Mouse (Mus musculus) hindbrain, embryonic 10.5 days (tissue): ENCODE data around the gene Fcgr2b. TPM values are rescaled to one million over a fixed set of nuclear protein-coding genes. Genes with fewer than 3 reads are reported as not detected.

ENCODE experiments used
- DNase-seq: peaks from one replicate; pipeline ENCODE4 v3.0.0-alpha.2; 2017; ENCODE audit warnings: low spot score
- H3K27ac ChIP-seq: fragments of 300-500 bp; sonication (generic); 2 replicates; pipeline ENCODE4 v1.5.1; 2016; ENCODE audit warnings: mild to moderate bottlenecking, moderate library complexity
- H3K27me3 ChIP-seq: fragments of 300-500 bp; sonication (generic); 2 replicates; pipeline ENCODE4 v1.6.1; 2016; ENCODE audit warnings: mild to moderate bottlenecking; ENCODE audit not compliant: poor library complexity, insufficient read depth, severe bottlenecking
- H3K36me3 ChIP-seq: fragments of 300-500 bp; sonication (generic); 2 replicates; pipeline ENCODE4 v1.6.1; 2016; ENCODE audit warnings: mild to moderate bottlenecking, moderate library complexity
- H3K4me1 ChIP-seq: fragments of 300-500 bp; sonication (generic); replicated peaks from 2 replicates; pipeline ENCODE4 v1.6.1; 2016; ENCODE audit warnings: mild to moderate bottlenecking
- H3K4me3 ChIP-seq: fragments of 300-500 bp; sonication (generic); 2 replicates; pipeline ENCODE4 v1.5.1; 2016; ENCODE audit warnings: mild to moderate bottlenecking, moderate library complexity
- H3K9me3 ChIP-seq: fragments of 300-500 bp; sonication (generic); 2 replicates; pipeline ENCODE4 v1.6.1; 2016; ENCODE audit warnings: mild to moderate bottlenecking, moderate library complexity
- WGBS: fragments of 180-500 bp; shearing (Covaris S2); methylation state at CpG from one replicate; pipeline ENCODE4 v1.1.7; 2016; 5-methylcytosine and 5-hydroxymethylcytosine counted together
- polyA plus RNA-seq: library from polyadenylated mRNA; unstranded; fragments of >200 nt; fragmentation: Nextera tagmentation; extraction: Ambion mirVana; gene quantifications from 2 replicates; pipeline ENCODE4 v1.2.1, GENCODE M21; 2016

Fcgr2b gene
- polyA plus RNA-seq, 1 experiment from 2014 or later: 0.26 TPM

DNA sequence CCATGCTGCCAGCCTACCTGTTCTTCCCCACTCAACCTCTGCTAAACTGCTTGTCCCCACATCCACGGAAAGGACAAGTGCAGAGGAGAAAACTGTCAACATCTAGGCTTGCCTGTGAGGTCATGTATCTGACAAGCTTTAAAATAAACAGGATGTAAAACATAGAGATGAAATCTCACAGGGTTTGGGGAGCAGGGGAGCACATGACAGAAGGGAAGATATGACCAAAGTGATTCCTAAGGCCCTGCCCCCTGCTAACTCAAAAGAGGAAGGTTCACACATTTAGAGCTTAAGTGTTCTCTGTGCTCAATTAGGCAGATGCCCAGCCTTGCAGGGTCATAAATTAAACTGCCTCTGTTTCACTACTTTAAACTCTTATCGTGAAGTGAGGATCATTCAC, 42.0 kb downstream of the Fcgr2b start:
- no peaks in the 10 kb centered on the region for H3K36me3 ChIP-seq
- no peaks in the 10 kb centered on the region for H3K4me1 ChIP-seq
- no peaks in the 10 kb centered on the region for H3K27me3 ChIP-seq
- 76% methylated on average over 2 of the region's 2 CpGs for WGBS
- H3K27ac ChIP-seq: no peak overlapping the region
- H3K4me3 ChIP-seq: no peak overlapping the region
- DNase-seq: no peak
- H3K9me3 ChIP-seq: no peaks in the 10 kb centered on the region

DNA sequence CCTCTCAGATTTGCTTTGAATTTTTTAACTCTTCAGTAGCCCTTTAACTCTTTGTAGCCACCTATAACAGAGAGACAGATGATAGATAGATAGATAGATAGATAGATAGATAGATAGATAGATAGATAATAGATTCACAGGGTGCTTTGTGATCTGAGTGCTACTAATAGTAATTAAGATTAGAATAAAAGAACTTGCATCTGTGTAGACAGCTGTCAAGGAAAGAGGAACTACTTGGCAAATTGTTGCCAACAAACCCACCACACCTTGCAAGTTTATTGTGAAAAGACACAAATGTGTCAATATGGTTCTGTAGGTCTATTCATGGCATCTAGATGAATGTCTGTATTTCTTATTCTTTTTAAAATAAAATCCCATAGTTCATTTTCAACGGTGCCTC, 42.4 kb downstream of the Fcgr2b start:
- Histone ChIP-seq H3K9me3 (no peaks in the 10 kb centered on the region), H3K27ac (no peak overlapping the region), H3K4me3 (no peak overlapping the region), H3K4me1 (no peaks in the 10 kb centered on the region), H3K36me3 (no peaks in the 10 kb centered on the region), H3K27me3 (no peaks in the 10 kb centered on the region)
- 89% methylated on average over 1 of the region's 1 CpGs for WGBS
- no peak for DNase-seq

DNA sequence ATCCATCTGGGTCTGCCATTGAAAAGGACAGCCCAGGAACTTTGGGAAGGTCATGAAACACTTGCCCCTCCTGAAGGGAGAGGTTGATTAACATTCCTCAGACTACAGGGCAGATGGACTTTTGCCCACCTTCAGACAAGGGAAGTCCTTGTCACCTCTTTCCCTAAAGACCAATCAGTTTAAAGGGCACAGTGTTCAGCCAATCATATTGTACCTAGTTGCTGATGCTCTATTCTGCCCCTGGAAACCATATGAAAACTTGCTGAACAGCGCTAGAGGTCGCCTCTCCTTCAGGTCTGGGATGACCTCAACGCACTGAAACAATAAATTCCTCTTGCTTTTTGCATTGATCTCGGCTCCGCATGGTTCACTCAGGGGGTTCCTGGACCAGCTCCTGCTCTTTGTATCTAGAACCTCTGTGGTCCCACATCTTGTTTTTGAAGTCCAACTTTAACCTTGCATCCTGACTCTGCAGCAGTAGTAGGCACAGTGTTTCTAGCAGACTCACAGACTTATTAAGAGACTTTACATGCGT, 42.9 kb downstream of the Fcgr2b start:
- Histone ChIP-seq H3K4me1 (no peaks in the 10 kb centered on the region), H3K9me3 (no peaks in the 10 kb centered on the region), H3K27ac (no peak overlapping the region), H3K36me3 (no peaks in the 10 kb centered on the region), H3K4me3 (no peak overlapping the region), H3K27me3 (no peaks in the 10 kb centered on the region)
- 77% methylated on average over 6 of the region's 6 CpGs for WGBS
- DNase-seq: no peak

DNA sequence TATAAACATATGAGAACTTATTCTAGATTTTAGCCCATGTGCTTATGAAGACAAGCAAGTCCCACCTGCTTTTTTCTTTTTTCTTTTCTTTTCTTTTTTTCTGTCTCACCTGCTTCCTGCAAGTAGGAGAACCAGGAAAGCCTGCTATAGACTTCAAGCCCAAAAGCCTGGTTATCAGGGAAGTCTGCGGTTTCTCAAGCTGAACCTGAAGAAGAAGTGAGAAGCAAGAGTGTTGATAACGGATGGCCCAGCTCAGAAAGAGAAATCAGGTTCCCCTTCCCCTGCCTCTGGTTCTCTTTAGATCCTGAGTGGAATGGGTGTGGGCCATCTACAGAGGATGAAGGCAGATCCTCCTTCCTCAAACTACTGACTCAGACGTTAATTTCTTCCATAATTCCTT, 44.3 kb downstream of the Fcgr2b start:
- no peaks in the 10 kb centered on the region for H3K27me3 ChIP-seq
- no peaks in the 10 kb centered on the region for H3K9me3 ChIP-seq
- no peaks in the 10 kb centered on the region for H3K36me3 ChIP-seq
- H3K27ac ChIP-seq: no peak overlapping the region
- no peak overlapping the region for H3K4me3 ChIP-seq
- no peaks in the 10 kb centered on the region for H3K4me1 ChIP-seq
- WGBS: 89% methylated on average over 3 of the region's 3 CpGs
- DNase-seq: no peak

DNA sequence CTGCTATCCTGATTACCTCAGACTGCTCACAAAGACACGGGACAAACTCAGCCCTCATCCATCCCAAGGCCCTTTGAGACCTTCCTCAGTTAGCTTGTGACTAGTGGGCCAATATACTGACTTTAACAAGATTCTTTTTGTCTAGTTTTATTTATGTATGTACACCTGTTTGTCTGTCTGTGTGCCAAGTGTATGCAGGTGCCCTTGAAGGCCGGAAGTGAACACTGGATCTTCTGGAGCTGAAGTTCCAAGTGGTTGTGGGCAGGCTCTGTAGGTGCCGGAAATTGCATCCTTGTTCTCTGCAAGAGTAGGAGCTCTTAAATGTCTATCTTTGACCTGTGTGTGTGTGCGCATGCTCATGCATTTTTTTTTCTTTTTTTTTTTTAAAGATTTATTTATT, 47.1 kb downstream of the Fcgr2b start:
- 89% methylated on average over 4 of the region's 4 CpGs for WGBS
- H3K4me1 ChIP-seq: no peaks in the 10 kb centered on the region
- DNase-seq: no peak
- H3K9me3 ChIP-seq: no peaks in the 10 kb centered on the region
- no peaks in the 10 kb centered on the region for H3K36me3 ChIP-seq
- no peak overlapping the region for H3K4me3 ChIP-seq
- H3K27ac ChIP-seq: no peak overlapping the region
- no peaks in the 10 kb centered on the region for H3K27me3 ChIP-seq

DNA sequence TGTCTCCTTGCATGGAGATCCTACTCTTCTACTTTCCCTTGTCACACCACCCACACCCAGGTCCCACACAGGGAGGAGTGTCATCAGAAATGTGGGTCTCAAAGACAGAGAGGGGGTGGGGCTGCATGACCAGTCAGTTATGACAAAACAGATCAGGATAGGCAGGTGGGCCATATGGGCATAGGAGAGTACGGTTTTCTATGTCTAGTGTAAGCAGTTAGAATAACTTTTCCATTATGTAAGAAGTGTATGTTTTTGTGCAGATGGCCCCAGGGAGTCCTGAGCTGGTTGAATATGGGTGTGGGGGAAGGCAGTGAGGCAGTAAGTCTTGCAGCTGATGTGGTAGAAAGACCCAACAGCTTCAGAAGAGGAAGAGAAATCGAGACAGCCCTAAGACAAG, 47.9 kb downstream of the Fcgr2b start:
- WGBS: 79% methylated on average over 2 of the region's 2 CpGs
- H3K27me3 ChIP-seq: no peaks in the 10 kb centered on the region
- H3K4me1 ChIP-seq: no peaks in the 10 kb centered on the region
- no peak overlapping the region for H3K4me3 ChIP-seq
- no peak for DNase-seq
- no peaks in the 10 kb centered on the region for H3K36me3 ChIP-seq
- no peaks in the 10 kb centered on the region for H3K9me3 ChIP-seq
- H3K27ac ChIP-seq: no peak overlapping the region

DNA sequence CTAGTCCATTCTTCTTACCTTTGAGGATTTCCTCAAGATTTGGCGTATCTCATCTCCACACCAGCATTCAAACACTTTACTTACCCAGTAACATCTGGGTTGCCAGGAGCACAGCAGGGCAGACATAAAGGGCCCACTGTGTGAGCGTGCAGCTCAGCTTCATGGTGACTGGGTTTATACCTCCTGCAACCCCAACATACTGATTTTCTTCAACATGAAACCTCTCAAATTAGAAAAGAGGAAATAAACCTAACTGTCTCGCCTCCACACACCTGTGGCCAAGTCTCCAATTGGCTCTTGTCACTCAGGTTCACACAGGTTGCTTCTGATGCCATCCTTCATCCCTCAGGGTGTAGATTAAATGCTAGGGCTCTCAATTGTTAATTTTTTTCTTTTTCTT, 49.0 kb downstream of the Fcgr2b start, which contains the start of gene Fcrla:
Gene Fcrla (minus strand): TSS at position 206 of the 400 bp plus-strand sequence.
- Histone ChIP-seq H3K27ac (no peak within 1 kb of the TSS), H3K4me3 (no peak within 1 kb of the TSS), H3K27me3 (no peaks in the 10 kb centered on the region), H3K4me1 (no peaks in the 10 kb centered on the region), H3K9me3 (no peaks in the 10 kb centered on the region), H3K36me3 (no peaks in the 10 kb centered on the region)
- no peak for DNase-seq
- WGBS: 84% methylated on average over 3 of the region's 3 CpGs

DNA sequence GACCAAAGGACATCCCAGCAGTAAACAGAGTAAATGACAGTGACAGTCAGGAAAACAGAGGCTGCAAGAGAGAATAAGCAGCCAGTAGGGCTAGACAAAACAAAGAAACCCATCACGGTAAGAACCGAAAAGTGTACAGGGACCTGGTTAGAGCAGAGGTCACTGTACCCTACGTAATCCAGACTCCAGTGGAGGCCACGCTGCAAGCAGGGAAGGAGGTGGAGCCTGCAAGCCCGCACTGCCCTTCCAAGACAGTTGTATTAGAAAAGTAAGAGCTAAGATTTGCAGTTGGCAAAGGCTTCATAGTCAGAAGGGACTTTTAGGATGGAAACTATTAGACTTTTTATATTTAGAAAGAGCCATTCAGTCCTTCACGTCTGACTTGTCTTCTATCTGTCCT, 49.4 kb downstream of the Fcgr2b start:
- DNase-seq: no peak
- Histone ChIP-seq H3K9me3 (no peaks in the 10 kb centered on the region), H3K36me3 (no peaks in the 10 kb centered on the region), H3K4me1 (no peaks in the 10 kb centered on the region), H3K27ac (no peak overlapping the region), H3K27me3 (no peaks in the 10 kb centered on the region), H3K4me3 (no peak overlapping the region)
- 68% methylated on average over 6 of the region's 6 CpGs for WGBS

DNA sequence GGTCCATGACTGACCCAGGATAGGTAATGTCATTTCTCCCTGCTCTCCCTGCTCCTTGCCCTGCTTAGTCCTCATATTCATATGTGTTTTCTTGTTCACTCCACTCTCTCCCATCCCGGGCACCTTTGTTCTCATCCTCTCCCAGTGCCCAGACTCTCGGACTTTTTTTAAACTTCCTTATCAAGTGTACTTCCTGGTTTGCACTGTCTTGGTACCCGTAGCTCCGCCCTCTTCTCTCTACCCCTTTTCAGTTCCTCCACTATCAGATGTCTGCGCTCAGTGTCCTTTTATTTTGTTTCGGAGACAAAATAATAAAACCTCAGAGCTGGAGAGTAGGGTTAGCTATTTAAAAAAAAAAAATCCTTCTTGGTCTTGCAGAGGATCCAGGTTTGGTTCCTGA, 51.9 kb downstream of the Fcgr2b start:
- no peak overlapping the region for H3K4me3 ChIP-seq
- no peaks in the 10 kb centered on the region for H3K9me3 ChIP-seq
- no peaks in the 10 kb centered on the region for H3K27me3 ChIP-seq
- DNase-seq: no peak
- 87% methylated on average over 6 of the region's 6 CpGs for WGBS
- no peak overlapping the region for H3K27ac ChIP-seq
- no peaks in the 10 kb centered on the region for H3K4me1 ChIP-seq
- H3K36me3 ChIP-seq: no peaks in the 10 kb centered on the region

DNA sequence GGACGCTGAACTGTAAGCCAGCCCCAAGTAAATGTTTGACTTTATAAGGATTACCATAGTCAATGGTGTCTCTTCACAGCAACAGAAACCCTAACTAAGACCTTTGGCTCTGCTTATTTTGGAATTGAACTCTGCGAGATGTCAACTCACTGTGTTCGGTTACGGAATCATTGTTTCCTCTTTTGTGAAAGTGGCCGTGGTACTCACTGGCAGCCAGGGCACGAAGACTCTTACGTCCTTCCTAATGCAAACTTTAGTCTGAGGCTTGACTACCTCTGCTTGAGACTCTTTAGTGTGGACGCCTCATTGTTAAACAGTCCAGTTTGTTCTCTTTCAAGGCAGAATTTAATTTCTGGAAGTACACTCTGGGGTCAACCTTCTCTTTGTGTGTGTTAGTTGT, 57.0 kb downstream of the Fcgr2b start:
- H3K27ac ChIP-seq: no peak overlapping the region
- H3K36me3 ChIP-seq: no peaks in the 10 kb centered on the region
- H3K4me1 ChIP-seq: no peaks in the 10 kb centered on the region
- H3K4me3 ChIP-seq: no peak overlapping the region
- no peaks in the 10 kb centered on the region for H3K9me3 ChIP-seq
- WGBS: 93% methylated on average over 8 of the region's 8 CpGs
- H3K27me3 ChIP-seq: no peaks in the 10 kb centered on the region
- no peak for DNase-seq

DNA sequence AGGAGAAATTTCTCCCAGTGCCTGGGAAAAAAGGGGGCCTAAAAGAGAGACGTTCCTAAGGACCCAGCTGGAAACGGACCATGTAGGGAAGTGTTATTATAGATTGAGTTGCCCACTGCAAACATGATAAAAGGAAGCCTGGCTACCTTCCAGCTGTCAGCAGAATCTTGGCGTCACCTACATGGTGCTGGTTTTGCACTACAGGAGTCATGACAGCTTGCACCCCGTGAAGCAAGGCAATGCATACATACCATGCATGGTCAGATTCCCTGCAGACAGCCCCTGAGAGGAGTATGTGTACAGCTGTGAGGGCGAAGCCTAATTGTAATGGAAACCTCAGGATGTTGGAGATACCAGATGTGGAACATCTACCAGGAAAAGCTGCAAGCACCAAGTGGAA, 60.7 kb downstream of the Fcgr2b start:
- 85% methylated on average over 5 of the region's 5 CpGs for WGBS
- H3K27me3 ChIP-seq: peaks cover under 1% of the 10 kb centered on the region; the same call in 1 of the 2 replicates
- no peaks in the 10 kb centered on the region for H3K9me3 ChIP-seq
- H3K27ac ChIP-seq: no peak overlapping the region
- no peak overlapping the region for H3K4me3 ChIP-seq
- H3K36me3 ChIP-seq: no peaks in the 10 kb centered on the region
- no peak for DNase-seq
- no peaks in the 10 kb centered on the region for H3K4me1 ChIP-seq

DNA sequence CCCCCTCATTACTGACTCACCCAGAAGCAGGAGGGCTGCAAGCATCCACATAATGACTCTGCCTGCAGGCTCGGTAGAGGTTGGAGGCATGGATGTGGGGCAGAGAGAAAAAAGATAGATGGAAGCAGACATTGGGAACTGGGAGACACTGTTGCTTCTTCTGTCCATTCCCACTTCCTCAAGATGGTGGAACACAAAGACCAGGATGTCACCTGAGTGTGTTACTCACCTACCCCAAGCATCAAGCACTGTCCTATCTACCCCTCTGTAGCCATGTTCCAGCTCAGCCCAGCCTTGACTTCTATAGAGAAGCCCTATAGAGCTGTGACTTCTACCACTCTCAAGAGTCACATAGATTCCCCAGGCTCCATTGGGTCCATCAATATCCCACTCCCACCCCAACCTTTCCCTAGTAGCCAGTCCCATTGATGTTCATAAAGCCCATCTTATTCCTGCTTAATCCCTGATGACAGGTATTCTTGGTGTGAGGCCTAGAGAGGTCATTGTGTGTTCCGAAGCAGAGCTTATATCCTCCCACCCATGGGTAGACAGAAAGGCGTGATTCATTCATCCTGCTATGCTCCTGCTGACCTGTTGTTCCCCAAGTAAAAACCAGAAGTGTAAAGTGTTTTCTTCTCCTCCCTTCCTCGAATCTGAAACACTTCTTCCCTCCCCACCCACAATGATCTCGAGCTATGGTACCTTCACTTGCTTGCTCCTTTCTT, 63.3 kb downstream of the Fcgr2b start, which contains the start of gene Fcrlb:
Gene Fcrlb (minus strand): TSS at position 51 of the 725 bp plus-strand sequence.
- no peak for DNase-seq
- Histone ChIP-seq H3K27ac (no peak within 1 kb of the TSS), H3K9me3 (no peaks in the 10 kb centered on the region), H3K36me3 (no peaks in the 10 kb centered on the region), H3K4me3 (no peak within 1 kb of the TSS), H3K4me1 (peaks cover 7% of the 10 kb centered on the region), H3K27me3 (peaks cover 26% of the 10 kb centered on the region)
- WGBS: 78% methylated on average over 5 of the region's 5 CpGs

DNA sequence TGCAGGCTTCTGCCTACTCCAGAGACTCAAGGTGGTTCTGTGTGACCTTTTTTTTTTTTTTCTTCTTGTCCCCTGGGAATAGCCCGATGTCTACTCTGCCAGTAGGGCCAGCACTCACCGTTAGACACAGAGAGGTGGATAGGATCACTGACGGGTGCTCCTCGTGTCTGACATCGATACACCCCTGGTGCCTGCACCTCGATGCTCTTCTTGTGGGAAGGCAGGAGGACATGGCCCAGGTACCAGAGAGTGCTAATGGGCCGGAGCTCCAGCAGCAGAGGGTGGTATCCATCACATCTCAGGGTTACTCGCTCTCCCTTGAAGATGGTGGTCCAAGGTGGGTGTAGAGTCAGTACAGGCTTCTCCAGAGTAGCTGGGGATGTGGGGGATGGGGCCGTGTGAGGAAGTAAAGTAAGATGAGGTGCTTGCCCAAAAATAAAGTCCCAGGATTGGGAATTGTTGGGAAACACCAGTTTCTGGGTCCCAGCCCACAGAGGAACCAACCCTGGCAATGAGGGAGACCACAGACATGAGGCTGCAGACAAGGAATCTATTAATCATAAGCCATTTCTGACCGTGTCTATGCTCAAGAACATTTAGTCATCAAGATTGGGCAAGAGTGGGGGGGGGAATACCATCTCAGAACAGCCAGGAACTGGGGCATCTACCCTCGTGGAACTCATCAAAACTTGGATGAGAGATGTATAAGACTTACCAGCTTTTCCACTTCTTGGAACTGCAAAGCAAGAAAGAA, 64.3 kb downstream of the Fcgr2b start:
- H3K4me1 ChIP-seq: peaks cover 17% of the 10 kb centered on the region
- H3K27ac ChIP-seq: no peak overlapping the region
- no peak overlapping the region for H3K4me3 ChIP-seq
- DNase-seq: no peak
- H3K27me3 ChIP-seq: peaks cover 36% of the 10 kb centered on the region
- 84% methylated on average over 11 of the region's 11 CpGs for WGBS
- H3K36me3 ChIP-seq: no peaks in the 10 kb centered on the region
- no peaks in the 10 kb centered on the region for H3K9me3 ChIP-seq
